Mouse (Mus musculus): ENCODE results near the gene Cdh20. TPM values are rescaled to one million over a fixed set of nuclear protein-coding genes. Genes with fewer than 3 reads are reported as not detected.

The Cdh20 gene
- polyA plus RNA-seq, 1 experiment: 0.19 TPM

DNA sequence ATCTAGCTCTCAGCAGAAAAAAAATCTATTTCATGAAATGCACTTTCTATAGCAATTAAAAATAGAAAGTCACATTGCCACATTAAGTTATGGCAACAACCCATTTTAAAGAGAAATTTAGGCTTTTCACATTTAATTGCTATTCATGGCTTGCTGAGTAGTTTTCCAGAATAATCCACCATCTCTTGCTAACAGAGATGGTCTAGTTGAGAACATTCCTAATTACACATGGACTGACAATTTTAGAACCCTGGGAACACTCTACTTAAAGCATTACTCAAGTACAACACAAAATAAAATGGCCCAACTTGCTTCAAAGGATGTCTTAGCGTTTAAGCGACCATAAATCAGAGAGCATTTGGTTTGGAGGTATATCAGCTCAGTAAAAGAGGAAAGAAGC is 4.9 kb downstream of the Cdh20 start:
- WGBS: 79% methylated on average over 2 of the region's 2 CpGs
- Histone ChIP-seq H3K27ac (ENCODE audit: control insufficient read depth, insufficient read depth, low read length) (no peak overlapping the region), H3K4me1 (replicated peaks; ENCODE audit: control insufficient read depth, insufficient read depth, low read length) (no peaks in the 10 kb centered on the region), H3K36me3 (ENCODE audit: control insufficient read depth, insufficient read depth, low read length) (no peaks in the 10 kb centered on the region), H3K27me3 (ENCODE audit: control insufficient read depth, insufficient read depth, low read length) (no peaks in the 10 kb centered on the region), H3K4me3 (ENCODE audit: control insufficient read depth, insufficient read depth, low read length) (no peak overlapping the region)
- no peak for DNase-seq
- TF ChIP-seq POLR2A (IDR thresholded peaks at IDR 0.05; ENCODE audit: control insufficient read depth, extremely low read depth, insufficient read depth, low read length, poor library complexity) (no peak), CTCF (IDR thresholded peaks at IDR 0.05; ENCODE audit: borderline replicate concordance, control insufficient read depth, extremely low read depth, insufficient read depth, low read length, poor library complexity) (no peak)

DNA sequence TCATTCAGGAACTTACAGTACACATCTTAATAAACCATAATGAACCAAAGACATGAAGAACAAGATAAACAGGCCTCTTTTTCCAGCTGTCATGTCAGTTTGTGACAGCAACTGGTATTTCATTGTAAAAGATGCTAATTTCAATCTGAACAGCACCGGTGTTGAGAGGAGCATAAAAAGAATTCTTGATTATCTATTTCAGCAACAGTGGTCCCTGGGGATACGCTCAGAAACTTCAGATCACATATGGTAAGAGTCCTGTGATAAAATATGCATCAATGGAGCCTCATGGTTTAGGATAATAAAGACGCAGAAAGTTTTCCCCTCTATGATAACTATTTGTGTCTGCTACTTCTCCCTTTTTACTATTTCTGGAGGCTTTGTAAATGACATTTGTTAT is 25.2 kb downstream of the Cdh20 start:
- DNase-seq: no peak
- Histone ChIP-seq H3K27ac (ENCODE audit: control insufficient read depth, insufficient read depth, low read length) (no peak overlapping the region), H3K4me1 (replicated peaks; ENCODE audit: control insufficient read depth, insufficient read depth, low read length) (no peaks in the 10 kb centered on the region), H3K4me3 (ENCODE audit: control insufficient read depth, insufficient read depth, low read length) (no peak overlapping the region), H3K36me3 (ENCODE audit: control insufficient read depth, insufficient read depth, low read length) (no peaks in the 10 kb centered on the region), H3K27me3 (ENCODE audit: control insufficient read depth, insufficient read depth, low read length) (no peaks in the 10 kb centered on the region)
- WGBS: 85% methylated on average over 3 of the region's 3 CpGs
- no peak for TF ChIP-seq POLR2A (IDR thresholded peaks at IDR 0.05; ENCODE audit: control insufficient read depth, extremely low read depth, insufficient read depth, low read length, poor library complexity)
- no peak for TF ChIP-seq CTCF (IDR thresholded peaks at IDR 0.05; ENCODE audit: borderline replicate concordance, control insufficient read depth, extremely low read depth, insufficient read depth, low read length, poor library complexity)

DNA sequence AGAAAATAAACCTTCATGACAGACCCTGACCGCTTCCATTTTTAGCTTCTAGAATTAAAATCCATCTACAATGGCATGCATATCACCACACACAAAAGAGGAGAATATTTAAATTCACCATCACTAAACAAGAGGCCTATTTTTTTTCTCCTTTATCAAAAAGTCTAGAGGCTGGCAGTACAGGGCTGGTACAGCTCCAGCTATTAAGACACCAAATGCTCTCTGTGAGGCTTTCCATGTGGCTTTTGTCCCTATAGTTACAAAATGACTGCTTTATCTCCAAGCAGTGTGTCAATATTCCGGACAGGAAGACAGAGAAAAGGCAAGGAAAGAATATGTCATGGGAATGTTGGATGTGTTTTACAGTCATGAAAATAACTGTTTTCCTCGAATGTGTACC is 27.8 kb downstream of the Cdh20 start:
- Histone ChIP-seq H3K27me3 (ENCODE audit: control insufficient read depth, insufficient read depth, low read length) (no peaks in the 10 kb centered on the region), H3K27ac (ENCODE audit: control insufficient read depth, insufficient read depth, low read length) (no peak overlapping the region), H3K4me3 (ENCODE audit: control insufficient read depth, insufficient read depth, low read length) (no peak overlapping the region), H3K36me3 (ENCODE audit: control insufficient read depth, insufficient read depth, low read length) (no peaks in the 10 kb centered on the region), H3K4me1 (replicated peaks; ENCODE audit: control insufficient read depth, insufficient read depth, low read length) (no peaks in the 10 kb centered on the region)
- TF ChIP-seq CTCF (IDR thresholded peaks at IDR 0.05; ENCODE audit: borderline replicate concordance, control insufficient read depth, extremely low read depth, insufficient read depth, low read length, poor library complexity): no peak
- no peak for TF ChIP-seq POLR2A (IDR thresholded peaks at IDR 0.05; ENCODE audit: control insufficient read depth, extremely low read depth, insufficient read depth, low read length, poor library complexity)
- DNase-seq: no peak
- WGBS: 70% methylated on average over 3 of the region's 3 CpGs

- H3K36me3 ChIP-seq (ENCODE audit: control insufficient read depth, insufficient read depth, low read length): no peaks in the 10 kb centered on the region
- H3K27me3 ChIP-seq (ENCODE audit: control insufficient read depth, insufficient read depth, low read length): no peaks in the 10 kb centered on the region
- WGBS: 69% methylated on average over 4 of the region's 4 CpGs
- no peak for DNase-seq
- no peak for TF ChIP-seq CTCF (IDR thresholded peaks at IDR 0.05; ENCODE audit: borderline replicate concordance, control insufficient read depth, extremely low read depth, insufficient read depth, low read length, poor library complexity)
- TF ChIP-seq POLR2A (IDR thresholded peaks at IDR 0.05; ENCODE audit: control insufficient read depth, extremely low read depth, insufficient read depth, low read length, poor library complexity): no peak
- no peak overlapping the region for H3K4me3 ChIP-seq (ENCODE audit: control insufficient read depth, insufficient read depth, low read length)
- no peak overlapping the region for H3K27ac ChIP-seq (ENCODE audit: control insufficient read depth, insufficient read depth, low read length)
- no peaks in the 10 kb centered on the region for H3K4me1 ChIP-seq (replicated peaks; ENCODE audit: control insufficient read depth, insufficient read depth, low read length)
Observed at GRCm38 (mm10) chr1:104797139-104797538, 28.8 kb downstream of the Cdh20 start.

DNA sequence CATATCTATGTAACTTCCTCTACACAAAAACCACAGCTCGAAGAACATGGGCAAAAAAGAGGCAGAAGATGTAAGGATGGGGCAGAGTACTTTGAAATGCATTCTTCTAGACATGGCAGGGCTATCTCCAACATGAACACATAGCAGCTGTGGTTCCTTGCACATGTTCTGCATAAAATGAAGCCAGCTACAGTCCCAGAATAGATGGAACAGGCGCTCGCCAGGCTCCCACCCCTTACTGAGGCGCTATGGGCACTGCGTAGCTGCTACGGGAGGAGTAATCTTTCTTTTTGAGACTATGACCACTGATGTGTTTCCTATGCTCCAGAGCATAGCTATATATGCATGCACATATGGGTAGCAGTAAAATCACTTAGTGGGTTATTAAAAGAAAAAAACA is 36.4 kb downstream of the Cdh20 start:
- DNase-seq: no peak
- no peak for TF ChIP-seq POLR2A (IDR thresholded peaks at IDR 0.05; ENCODE audit: control insufficient read depth, extremely low read depth, insufficient read depth, low read length, poor library complexity)
- TF ChIP-seq CTCF (IDR thresholded peaks at IDR 0.05; ENCODE audit: borderline replicate concordance, control insufficient read depth, extremely low read depth, insufficient read depth, low read length, poor library complexity): no peak
- Histone ChIP-seq H3K27me3 (ENCODE audit: control insufficient read depth, insufficient read depth, low read length) (no peaks in the 10 kb centered on the region), H3K36me3 (ENCODE audit: control insufficient read depth, insufficient read depth, low read length) (no peaks in the 10 kb centered on the region), H3K4me3 (ENCODE audit: control insufficient read depth, insufficient read depth, low read length) (no peak overlapping the region), H3K4me1 (replicated peaks; ENCODE audit: control insufficient read depth, insufficient read depth, low read length) (no peaks in the 10 kb centered on the region), H3K27ac (ENCODE audit: control insufficient read depth, insufficient read depth, low read length) (no peak overlapping the region)
- WGBS: 93% methylated on average over 6 of the region's 6 CpGs

DNA sequence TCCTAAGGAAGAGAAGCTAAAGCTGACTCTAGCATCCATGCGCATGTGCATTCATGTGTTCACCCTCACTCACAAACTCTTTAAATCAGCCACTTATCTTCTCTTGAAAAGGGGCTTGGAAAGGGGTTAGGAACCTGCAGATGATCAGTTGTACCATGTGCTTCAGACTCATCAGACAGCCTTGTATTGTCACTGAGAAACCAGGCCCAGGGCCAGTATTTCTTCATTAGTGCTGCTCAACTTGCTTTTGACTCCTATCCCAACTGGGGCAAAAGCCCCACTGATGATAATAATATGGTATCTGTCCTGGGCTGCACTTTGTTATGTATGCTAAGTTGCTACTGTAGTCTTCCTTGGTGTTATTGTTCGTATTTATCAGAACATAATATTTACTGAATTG is 38.9 kb downstream of the Cdh20 start:
- no peak for DNase-seq
- no peak overlapping the region for H3K27ac ChIP-seq (ENCODE audit: control insufficient read depth, insufficient read depth, low read length)
- H3K4me3 ChIP-seq (ENCODE audit: control insufficient read depth, insufficient read depth, low read length): no peak overlapping the region
- no peaks in the 10 kb centered on the region for H3K27me3 ChIP-seq (ENCODE audit: control insufficient read depth, insufficient read depth, low read length)
- no peak for TF ChIP-seq POLR2A (IDR thresholded peaks at IDR 0.05; ENCODE audit: control insufficient read depth, extremely low read depth, insufficient read depth, low read length, poor library complexity)
- no peak for TF ChIP-seq CTCF (IDR thresholded peaks at IDR 0.05; ENCODE audit: borderline replicate concordance, control insufficient read depth, extremely low read depth, insufficient read depth, low read length, poor library complexity)
- WGBS: 95% methylated on average over 2 of the region's 2 CpGs
- no peaks in the 10 kb centered on the region for H3K36me3 ChIP-seq (ENCODE audit: control insufficient read depth, insufficient read depth, low read length)
- no peaks in the 10 kb centered on the region for H3K4me1 ChIP-seq (replicated peaks; ENCODE audit: control insufficient read depth, insufficient read depth, low read length)

DNA sequence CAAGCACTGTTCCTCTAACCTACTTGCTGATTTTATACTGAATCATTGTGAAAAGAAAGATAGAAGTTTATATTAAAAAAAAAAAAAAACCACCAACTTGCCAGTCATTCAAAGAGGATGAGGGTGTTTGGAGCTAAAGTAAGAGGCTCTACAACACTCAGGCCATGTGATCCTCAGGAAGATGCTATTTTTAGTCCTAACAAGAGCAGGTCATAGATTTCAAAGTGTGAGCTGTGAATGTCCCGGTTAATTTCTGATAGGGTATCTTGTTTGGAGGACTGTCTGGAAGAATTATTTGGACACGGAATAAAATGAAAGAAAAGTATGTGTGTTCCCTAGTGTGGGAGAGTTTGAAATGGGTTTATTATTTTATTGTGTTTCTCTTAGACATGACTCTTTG is 49.2 kb downstream of the Cdh20 start:
- no peak for TF ChIP-seq POLR2A (IDR thresholded peaks at IDR 0.05; ENCODE audit: control insufficient read depth, extremely low read depth, insufficient read depth, low read length, poor library complexity)
- no peak for TF ChIP-seq CTCF (IDR thresholded peaks at IDR 0.05; ENCODE audit: borderline replicate concordance, control insufficient read depth, extremely low read depth, insufficient read depth, low read length, poor library complexity)
- H3K4me1 ChIP-seq (replicated peaks; ENCODE audit: control insufficient read depth, insufficient read depth, low read length): no peaks in the 10 kb centered on the region
- H3K36me3 ChIP-seq (ENCODE audit: control insufficient read depth, insufficient read depth, low read length): no peaks in the 10 kb centered on the region
- H3K4me3 ChIP-seq (ENCODE audit: control insufficient read depth, insufficient read depth, low read length): no peak overlapping the region
- no peak for DNase-seq
- no peak overlapping the region for H3K27ac ChIP-seq (ENCODE audit: control insufficient read depth, insufficient read depth, low read length)
- H3K27me3 ChIP-seq (ENCODE audit: control insufficient read depth, insufficient read depth, low read length): no peaks in the 10 kb centered on the region
- WGBS: 74% methylated on average over 2 of the region's 2 CpGs
